Mouse (Mus musculus): ENCODE results near the gene Nab2. TPM values are rescaled to one million over a fixed set of nuclear protein-coding genes. Genes with fewer than 3 reads are reported as not detected.

Nab2 gene
- polyA plus RNA-seq, 1 experiment from 2014 or later: 4.9 TPM

DNA sequence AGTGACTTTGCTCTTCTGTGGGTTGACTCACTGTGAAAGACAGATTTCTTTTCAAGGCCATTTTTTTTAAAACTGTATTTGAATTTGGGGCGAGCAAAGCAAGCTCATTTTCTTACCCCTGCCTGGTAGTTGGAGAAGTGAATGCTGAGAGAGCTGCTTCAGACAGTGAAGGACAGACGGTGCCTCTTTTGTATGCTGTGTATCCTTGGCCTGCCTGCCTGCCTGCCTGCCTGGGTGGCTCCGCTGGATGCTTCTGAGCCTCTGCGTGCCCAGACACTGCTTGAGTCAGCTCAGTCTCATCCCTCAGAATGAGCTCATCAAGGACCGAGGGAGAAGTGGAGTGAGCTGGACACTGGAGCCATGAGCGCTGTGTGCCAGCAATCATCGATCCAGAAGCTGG, 30.6 kb upstream of the Nab2 start:
- H3K9ac ChIP-seq (ENCODE audit: low read depth, low read length): no peak overlapping the region
- 95% methylated on average over 7 of the region's 7 CpGs for WGBS
- ATAC-seq (ENCODE audit: low FRiP score): no peak
- no peaks in the 10 kb centered on the region for H3K36me3 ChIP-seq (ENCODE audit: control insufficient read depth, insufficient read depth, low read length)
- H3K4me2 ChIP-seq (replicated peaks; ENCODE audit: low read depth, low read length): no peak overlapping the region
- no peak overlapping the region for H3K27ac ChIP-seq (ENCODE audit: low read depth, low read length)
- no peaks in the 10 kb centered on the region for H3K27me3 ChIP-seq (ENCODE audit: control insufficient read depth, insufficient read depth, low read length)
- no peaks in the 10 kb centered on the region for H3K4me1 ChIP-seq (replicated peaks; ENCODE audit: control insufficient read depth, insufficient read depth, low read length)
- DNase-seq (ENCODE audit: low spot score): no peak
- H3K4me3 ChIP-seq (ENCODE audit: low read depth, low read length): no peak overlapping the region
- H3K9me3 ChIP-seq (ENCODE audit: control insufficient read depth, low read length): no peaks in the 10 kb centered on the region

DNA sequence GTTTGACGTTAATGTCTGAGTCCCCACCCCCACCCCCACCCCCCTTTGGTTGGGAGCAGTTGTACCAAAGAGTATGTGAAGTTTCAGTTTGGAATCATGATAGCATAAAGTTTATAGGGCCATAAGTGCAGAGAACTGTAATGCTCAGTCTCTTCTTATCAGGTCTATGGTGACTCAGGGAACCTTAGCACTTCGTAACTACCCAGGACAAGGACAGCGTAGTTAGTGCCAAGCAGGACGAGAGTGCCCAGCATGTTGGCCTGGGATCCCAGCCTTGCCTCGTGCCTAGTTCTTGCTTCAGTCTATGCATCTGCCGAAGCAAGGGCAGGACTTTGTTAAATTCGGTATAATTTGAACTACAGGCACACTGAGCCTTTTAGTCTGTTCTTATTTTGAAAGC, 27.4 kb upstream of the Nab2 start:
- Histone ChIP-seq H3K36me3 (ENCODE audit: control insufficient read depth, insufficient read depth, low read length) (no peaks in the 10 kb centered on the region), H3K9ac (ENCODE audit: low read depth, low read length) (no peak overlapping the region), H3K27me3 (ENCODE audit: control insufficient read depth, insufficient read depth, low read length) (no peaks in the 10 kb centered on the region), H3K4me3 (ENCODE audit: low read depth, low read length) (no peak overlapping the region), H3K27ac (ENCODE audit: low read depth, low read length) (no peak overlapping the region), H3K4me2 (replicated peaks; ENCODE audit: low read depth, low read length) (no peak overlapping the region), H3K4me1 (replicated peaks; ENCODE audit: control insufficient read depth, insufficient read depth, low read length) (no peaks in the 10 kb centered on the region), H3K9me3 (ENCODE audit: control insufficient read depth, low read length) (no peaks in the 10 kb centered on the region)
- ATAC-seq (ENCODE audit: low FRiP score) (no peak), DNase-seq (ENCODE audit: low spot score) (no peak)
- 89% methylated on average over 7 of the region's 7 CpGs for WGBS

DNA sequence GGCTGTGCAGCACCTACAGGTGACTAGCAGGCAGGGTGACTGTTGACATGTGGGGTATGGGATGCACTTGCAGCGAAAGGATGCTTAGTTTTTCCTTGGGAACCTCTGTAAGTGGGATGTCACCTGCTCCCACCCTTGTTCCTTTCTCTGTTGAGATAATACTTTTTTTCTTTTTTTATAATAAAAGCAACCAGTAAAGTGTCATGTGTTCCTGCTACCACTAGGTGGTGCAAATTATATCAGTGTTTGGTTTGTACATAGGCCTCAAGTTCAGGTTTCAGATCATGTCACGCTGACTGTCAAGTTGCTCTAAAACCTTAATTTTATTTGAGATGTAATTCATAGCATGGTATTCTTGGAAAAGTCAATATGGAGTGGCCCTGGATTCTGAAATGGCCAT, 26.3 kb upstream of the Nab2 start:
- Histone ChIP-seq H3K36me3 (ENCODE audit: control insufficient read depth, insufficient read depth, low read length) (no peaks in the 10 kb centered on the region), H3K9ac (ENCODE audit: low read depth, low read length) (no peak overlapping the region), H3K4me2 (replicated peaks; ENCODE audit: low read depth, low read length) (no peak overlapping the region), H3K27ac (ENCODE audit: low read depth, low read length) (no peak overlapping the region), H3K27me3 (ENCODE audit: control insufficient read depth, insufficient read depth, low read length) (no peaks in the 10 kb centered on the region), H3K4me1 (replicated peaks; ENCODE audit: control insufficient read depth, insufficient read depth, low read length) (no peaks in the 10 kb centered on the region), H3K4me3 (ENCODE audit: low read depth, low read length) (no peak overlapping the region), H3K9me3 (ENCODE audit: control insufficient read depth, low read length) (no peaks in the 10 kb centered on the region)
- ATAC-seq (ENCODE audit: low FRiP score): no peak
- 69% methylated on average over 2 of the region's 2 CpGs for WGBS
- peak; percentile 43 for DNase-seq (ENCODE audit: low spot score)

DNA sequence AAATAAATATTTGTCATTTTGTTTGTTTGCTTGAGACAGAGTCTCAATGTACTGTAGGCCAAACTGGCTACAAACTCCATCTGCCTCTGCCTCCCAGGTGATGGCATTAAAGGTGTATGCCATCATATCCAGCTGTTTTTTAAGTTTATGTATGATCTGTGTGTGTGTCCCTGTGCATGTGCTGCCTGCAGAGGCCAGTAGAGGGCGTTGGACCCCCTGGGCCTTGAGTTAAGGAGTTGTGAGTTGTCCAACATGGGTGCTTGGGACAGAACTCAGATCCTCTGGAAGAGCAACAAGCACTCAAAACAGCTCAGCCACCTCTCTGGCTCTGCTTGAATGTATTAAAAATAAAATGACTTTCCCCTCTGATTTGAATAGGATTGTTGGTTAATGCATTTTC, 22.7 kb upstream of the Nab2 start:
- DNase-seq (ENCODE audit: low spot score) (no peak), ATAC-seq (ENCODE audit: low FRiP score) (no peak)
- Histone ChIP-seq H3K4me3 (ENCODE audit: low read depth, low read length) (no peak overlapping the region), H3K4me1 (replicated peaks; ENCODE audit: control insufficient read depth, insufficient read depth, low read length) (no peaks in the 10 kb centered on the region), H3K27me3 (ENCODE audit: control insufficient read depth, insufficient read depth, low read length) (no peaks in the 10 kb centered on the region), H3K9me3 (ENCODE audit: control insufficient read depth, low read length) (no peaks in the 10 kb centered on the region), H3K4me2 (replicated peaks; ENCODE audit: low read depth, low read length) (no peak overlapping the region), H3K36me3 (ENCODE audit: control insufficient read depth, insufficient read depth, low read length) (no peaks in the 10 kb centered on the region), H3K9ac (ENCODE audit: low read depth, low read length) (no peak overlapping the region), H3K27ac (ENCODE audit: low read depth, low read length) (no peak overlapping the region)
- 26% methylated on average over 1 of the region's 1 CpGs for WGBS

DNA sequence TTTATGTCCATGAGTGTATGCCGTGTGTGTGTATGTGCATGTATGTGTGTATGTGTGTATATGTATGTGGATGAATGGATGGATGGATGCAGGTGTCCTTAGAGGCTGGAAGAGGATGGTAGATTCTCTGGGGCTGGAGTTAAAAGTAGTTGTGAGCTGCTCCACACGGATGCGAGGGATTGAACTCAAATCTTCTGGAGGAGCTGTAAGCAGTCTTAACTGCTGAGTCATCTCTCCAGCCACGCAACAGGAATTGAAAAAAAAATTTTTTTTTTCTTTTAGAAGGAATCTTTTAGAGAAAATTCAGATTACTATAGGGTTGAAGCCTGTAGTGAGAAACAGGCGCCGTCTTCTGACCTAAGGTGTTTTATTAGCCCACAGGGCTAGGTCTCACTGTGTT, 14.5 kb upstream of the Nab2 start:
- 92% methylated on average over 6 of the region's 6 CpGs for WGBS
- H3K27me3 ChIP-seq (ENCODE audit: control insufficient read depth, insufficient read depth, low read length): no peaks in the 10 kb centered on the region
- H3K4me3 ChIP-seq (ENCODE audit: low read depth, low read length): no peak overlapping the region
- H3K27ac ChIP-seq (ENCODE audit: low read depth, low read length): no peak overlapping the region
- H3K4me1 ChIP-seq (replicated peaks; ENCODE audit: control insufficient read depth, insufficient read depth, low read length): no peaks in the 10 kb centered on the region
- H3K9me3 ChIP-seq (ENCODE audit: control insufficient read depth, low read length): no peaks in the 10 kb centered on the region
- no peak overlapping the region for H3K9ac ChIP-seq (ENCODE audit: low read depth, low read length)
- ATAC-seq (ENCODE audit: low FRiP score) (no peak), DNase-seq (ENCODE audit: low spot score) (no peak)
- no peak overlapping the region for H3K4me2 ChIP-seq (replicated peaks; ENCODE audit: low read depth, low read length)
- H3K36me3 ChIP-seq (ENCODE audit: control insufficient read depth, insufficient read depth, low read length): no peaks in the 10 kb centered on the region

DNA sequence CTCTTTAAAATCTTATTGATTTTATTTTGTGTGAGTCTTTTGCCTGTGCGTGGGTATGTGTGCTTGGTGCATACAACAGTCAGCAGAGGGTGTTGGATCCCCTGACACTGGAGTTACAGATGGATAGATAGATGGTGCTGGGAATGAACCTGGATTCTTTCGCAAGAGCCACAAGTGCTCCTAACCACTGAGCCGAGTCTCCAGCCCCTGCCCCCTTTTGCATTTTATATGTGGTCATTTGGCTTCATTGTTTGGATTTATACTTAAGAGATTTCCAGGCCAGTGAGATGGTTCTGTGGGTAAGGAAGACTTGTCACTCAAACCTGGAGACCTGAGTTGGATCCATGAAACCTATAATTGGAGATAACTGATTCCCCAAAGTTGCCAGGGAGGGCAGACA, 11.5 kb upstream of the Nab2 start:
- no peaks in the 10 kb centered on the region for H3K27me3 ChIP-seq (ENCODE audit: control insufficient read depth, insufficient read depth, low read length)
- no peaks in the 10 kb centered on the region for H3K4me1 ChIP-seq (replicated peaks; ENCODE audit: control insufficient read depth, insufficient read depth, low read length)
- H3K4me2 ChIP-seq (replicated peaks; ENCODE audit: low read depth, low read length): no peak overlapping the region
- H3K4me3 ChIP-seq (ENCODE audit: low read depth, low read length): no peak overlapping the region
- no peaks in the 10 kb centered on the region for H3K36me3 ChIP-seq (ENCODE audit: control insufficient read depth, insufficient read depth, low read length)
- no peak for ATAC-seq (ENCODE audit: low FRiP score)
- no peak overlapping the region for H3K9ac ChIP-seq (ENCODE audit: low read depth, low read length)
- WGBS: 94% methylated on average over 3 of the region's 3 CpGs
- H3K9me3 ChIP-seq (ENCODE audit: control insufficient read depth, low read length): no peaks in the 10 kb centered on the region
- H3K27ac ChIP-seq (ENCODE audit: low read depth, low read length): no peak overlapping the region
- no peak for DNase-seq (ENCODE audit: low spot score)

DNA sequence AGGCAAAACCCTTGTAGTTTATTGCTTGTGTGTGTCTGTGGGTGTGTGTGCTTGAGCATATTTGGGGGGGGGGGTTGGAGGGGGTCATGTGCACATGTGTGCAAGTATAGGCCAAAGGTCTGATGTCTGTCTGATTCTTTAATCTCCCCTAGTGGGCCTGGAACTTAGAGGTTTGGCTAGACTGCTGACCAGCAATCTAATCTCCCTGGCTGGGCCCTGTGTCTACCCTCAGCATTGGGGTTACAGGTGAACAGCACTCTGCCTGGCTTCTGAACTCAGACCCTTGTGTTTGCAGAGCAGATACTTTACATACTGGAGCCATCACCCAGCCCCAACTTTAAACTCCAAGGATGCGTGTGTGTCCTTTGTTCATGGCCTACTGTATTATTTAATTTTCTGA, 10.8 kb upstream of the Nab2 start:
- Histone ChIP-seq H3K4me3 (ENCODE audit: low read depth, low read length) (no peak overlapping the region), H3K4me1 (replicated peaks; ENCODE audit: control insufficient read depth, insufficient read depth, low read length) (no peaks in the 10 kb centered on the region), H3K4me2 (replicated peaks; ENCODE audit: low read depth, low read length) (no peak overlapping the region), H3K9ac (ENCODE audit: low read depth, low read length) (no peak overlapping the region), H3K36me3 (ENCODE audit: control insufficient read depth, insufficient read depth, low read length) (no peaks in the 10 kb centered on the region), H3K27ac (ENCODE audit: low read depth, low read length) (no peak overlapping the region), H3K9me3 (ENCODE audit: control insufficient read depth, low read length) (no peaks in the 10 kb centered on the region), H3K27me3 (ENCODE audit: control insufficient read depth, insufficient read depth, low read length) (no peaks in the 10 kb centered on the region)
- DNase-seq (ENCODE audit: low spot score) (no peak), ATAC-seq (ENCODE audit: low FRiP score) (no peak)
- 95% methylated on average over 1 of the region's 1 CpGs for WGBS

DNA sequence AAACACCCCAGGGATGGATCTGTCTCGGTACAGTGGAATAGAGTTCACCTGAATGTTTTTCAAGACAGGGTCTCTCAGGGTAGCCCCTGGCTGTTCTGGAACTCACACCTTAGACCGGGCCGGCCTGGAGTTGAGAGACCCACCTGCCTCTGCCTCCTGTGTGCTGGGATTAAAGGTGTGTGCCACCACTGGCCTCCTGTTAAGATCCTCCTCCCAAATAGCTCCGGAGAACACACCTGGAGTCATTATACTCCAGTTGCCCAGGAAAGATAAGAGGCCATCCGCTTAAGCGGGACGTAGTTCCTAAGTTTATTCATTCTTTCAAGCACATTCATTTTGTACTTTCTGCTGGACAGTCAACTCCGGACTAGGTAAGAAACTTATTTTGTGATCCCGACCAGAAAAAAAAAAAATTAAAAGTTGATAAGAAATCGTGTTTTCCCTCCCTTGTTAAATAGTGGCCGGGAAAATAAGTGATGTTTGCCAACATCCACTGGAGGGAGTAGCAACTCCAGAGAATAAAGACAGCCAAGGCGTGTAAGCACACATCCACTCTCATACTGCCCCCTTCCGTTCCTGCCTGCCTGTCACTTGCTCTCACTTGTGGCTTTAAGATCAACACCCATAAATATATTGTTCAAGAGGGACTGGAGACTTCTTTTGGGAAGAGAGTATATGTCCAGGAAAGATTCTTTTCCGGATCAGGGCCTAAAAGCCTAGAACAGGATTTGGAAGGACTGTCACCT, 9.4 kb upstream of the Nab2 start:
- H3K4me3 ChIP-seq (ENCODE audit: low read depth, low read length): peak overlapping the region; percentile 75
- H3K4me1 ChIP-seq (replicated peaks; ENCODE audit: control insufficient read depth, insufficient read depth, low read length): no peaks in the 10 kb centered on the region
- H3K27me3 ChIP-seq (ENCODE audit: control insufficient read depth, insufficient read depth, low read length): no peaks in the 10 kb centered on the region
- DNase-seq (ENCODE audit: low spot score) (peak; percentile 69), ATAC-seq (ENCODE audit: low FRiP score) (peak; percentile 23; the same call in 1 of the 2 replicates)
- peak overlapping the region; percentile 71 for H3K9ac ChIP-seq (ENCODE audit: low read depth, low read length)
- no peaks in the 10 kb centered on the region for H3K36me3 ChIP-seq (ENCODE audit: control insufficient read depth, insufficient read depth, low read length)
- H3K9me3 ChIP-seq (ENCODE audit: control insufficient read depth, low read length): no peaks in the 10 kb centered on the region
- WGBS: 14% methylated on average over 14 of the region's 14 CpGs
- H3K4me2 ChIP-seq (replicated peaks; ENCODE audit: low read depth, low read length): peak overlapping the region; percentile 71
- H3K27ac ChIP-seq (ENCODE audit: low read depth, low read length): no peak overlapping the region

DNA sequence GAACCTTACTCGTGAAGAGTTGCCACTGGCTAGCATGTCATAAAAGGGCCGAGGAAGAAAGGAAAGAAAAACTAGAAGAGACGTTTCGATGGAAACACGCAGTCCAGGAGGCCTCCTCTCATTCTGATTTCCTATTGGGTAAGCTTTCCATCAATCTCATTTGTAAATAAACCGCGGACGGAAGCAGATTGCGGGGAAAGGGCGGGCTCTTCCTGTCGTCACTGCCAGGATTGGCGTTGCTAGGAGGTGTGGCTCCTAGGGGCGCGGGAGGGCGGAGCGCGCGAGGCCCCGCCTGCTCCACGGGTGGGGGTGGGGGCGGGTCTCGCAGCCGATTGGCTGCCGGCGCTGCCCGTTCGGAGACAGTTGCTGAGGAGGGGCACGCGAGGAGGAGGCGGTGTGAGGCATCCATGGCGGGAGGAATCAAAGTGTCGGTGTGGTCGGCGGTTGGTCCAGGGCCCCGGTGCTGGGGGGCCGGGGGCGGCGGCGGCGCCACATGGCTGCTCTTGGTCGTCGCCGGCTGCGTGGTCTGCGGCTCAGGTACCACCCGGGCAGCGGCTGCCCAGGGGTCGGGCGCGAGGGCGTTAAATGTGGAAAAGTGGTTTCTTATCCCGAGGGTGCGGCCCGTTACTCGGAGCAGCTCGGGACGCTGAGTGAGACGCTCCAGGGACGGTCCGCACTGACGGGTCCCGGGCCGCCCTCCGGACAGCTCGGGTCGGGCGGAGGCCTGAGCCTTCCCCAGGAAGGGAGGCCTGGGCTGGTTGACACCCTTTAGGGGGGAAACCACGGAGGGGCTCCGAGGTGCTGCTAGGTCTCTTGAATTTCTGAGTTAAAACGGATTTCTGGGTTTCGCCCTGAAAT, 8.6 kb upstream of the Nab2 start:
- under 1% methylated on average over 68 of the region's 71 CpGs for WGBS
- Histone ChIP-seq H3K9ac (ENCODE audit: low read depth, low read length) (peak overlapping the region; percentile 71), H3K4me2 (replicated peaks; ENCODE audit: low read depth, low read length) (peak overlapping the region; percentile 71), H3K27ac (ENCODE audit: low read depth, low read length) (no peak overlapping the region), H3K36me3 (ENCODE audit: control insufficient read depth, insufficient read depth, low read length) (no peaks in the 10 kb centered on the region), H3K9me3 (ENCODE audit: control insufficient read depth, low read length) (no peaks in the 10 kb centered on the region), H3K4me1 (replicated peaks; ENCODE audit: control insufficient read depth, insufficient read depth, low read length) (no peaks in the 10 kb centered on the region), H3K27me3 (ENCODE audit: control insufficient read depth, insufficient read depth, low read length) (no peaks in the 10 kb centered on the region), H3K4me3 (ENCODE audit: low read depth, low read length) (peak overlapping the region; percentile 75)
- DNase-seq (ENCODE audit: low spot score): peak; percentile 96
- ATAC-seq (ENCODE audit: low FRiP score): peak; percentile 96
